Mouse (Mus musculus) ES-Bruce4 (cell line): Measurements from ENCODE around the gene Rab11fip3.

Experiments
- CTCF ChIP-seq: IDR thresholded peaks from one replicate; pipeline ENCODE4 v1.8.1; 2011; ENCODE audit warnings: low read depth, low read length
- POLR2A ChIP-seq: IDR thresholded peaks from one replicate; pipeline ENCODE4 v1.8.1; 2011; ENCODE audit warnings: low read length; ENCODE audit not compliant: insufficient read depth

GRCm38 (mm10) chr17:26024674-26025073, 44.7 kb downstream of the Rab11fip3 start:
- TF ChIP-seq CTCF, result no peak
- TF ChIP-seq POLR2A, result no peak
